Mouse (Mus musculus): ENCODE measurements around the gene Alg9.

Alg9 gene

GRCm38 (mm10) chr9:50756711-50757110 is 18.1 kb upstream of the Alg9 start:
- no peak for DNase-seq (ENCODE audit: low read depth, low spot score)

- DNase-seq (ENCODE audit: low read depth, low spot score), result no peak
These were observed 13.1 kb upstream of the Alg9 start for GRCm38 (mm10) chr9:50761520-50762243.

GRCm38 (mm10) chr9:50763331-50763730 is 11.5 kb upstream of the Alg9 start:
- DNase-seq (ENCODE audit: low read depth, low spot score), result no peak

DNA sequence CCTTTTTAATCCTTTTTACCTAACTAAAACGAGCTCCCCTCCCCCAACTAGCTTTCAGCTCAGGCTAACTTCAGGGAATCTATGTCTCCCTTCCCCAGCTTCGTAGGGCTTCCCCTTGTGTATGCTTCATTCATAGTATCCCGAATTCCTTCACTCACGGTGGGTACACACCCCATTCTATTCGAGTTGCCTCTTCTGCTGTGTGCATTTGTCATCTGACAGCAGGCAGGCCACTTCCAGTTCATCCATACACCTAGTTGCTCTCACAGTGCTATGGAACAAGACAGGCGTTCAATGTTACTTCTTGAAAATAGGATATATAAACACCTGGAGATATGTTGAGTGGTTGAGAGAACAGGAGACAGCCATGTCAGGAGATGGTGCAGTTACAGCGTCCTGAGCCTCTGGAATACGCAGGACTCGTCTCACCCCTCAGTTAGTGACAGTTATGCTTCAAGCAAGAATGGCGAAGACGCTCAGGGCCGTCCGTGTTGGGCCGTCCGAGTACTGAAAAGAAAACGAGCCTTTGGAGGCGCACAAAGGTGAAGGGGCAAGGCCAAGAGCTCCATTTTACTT is 7.2 kb upstream of the Alg9 start:
- peak; percentile 36 for DNase-seq (ENCODE audit: low read depth, low spot score)

DNA sequence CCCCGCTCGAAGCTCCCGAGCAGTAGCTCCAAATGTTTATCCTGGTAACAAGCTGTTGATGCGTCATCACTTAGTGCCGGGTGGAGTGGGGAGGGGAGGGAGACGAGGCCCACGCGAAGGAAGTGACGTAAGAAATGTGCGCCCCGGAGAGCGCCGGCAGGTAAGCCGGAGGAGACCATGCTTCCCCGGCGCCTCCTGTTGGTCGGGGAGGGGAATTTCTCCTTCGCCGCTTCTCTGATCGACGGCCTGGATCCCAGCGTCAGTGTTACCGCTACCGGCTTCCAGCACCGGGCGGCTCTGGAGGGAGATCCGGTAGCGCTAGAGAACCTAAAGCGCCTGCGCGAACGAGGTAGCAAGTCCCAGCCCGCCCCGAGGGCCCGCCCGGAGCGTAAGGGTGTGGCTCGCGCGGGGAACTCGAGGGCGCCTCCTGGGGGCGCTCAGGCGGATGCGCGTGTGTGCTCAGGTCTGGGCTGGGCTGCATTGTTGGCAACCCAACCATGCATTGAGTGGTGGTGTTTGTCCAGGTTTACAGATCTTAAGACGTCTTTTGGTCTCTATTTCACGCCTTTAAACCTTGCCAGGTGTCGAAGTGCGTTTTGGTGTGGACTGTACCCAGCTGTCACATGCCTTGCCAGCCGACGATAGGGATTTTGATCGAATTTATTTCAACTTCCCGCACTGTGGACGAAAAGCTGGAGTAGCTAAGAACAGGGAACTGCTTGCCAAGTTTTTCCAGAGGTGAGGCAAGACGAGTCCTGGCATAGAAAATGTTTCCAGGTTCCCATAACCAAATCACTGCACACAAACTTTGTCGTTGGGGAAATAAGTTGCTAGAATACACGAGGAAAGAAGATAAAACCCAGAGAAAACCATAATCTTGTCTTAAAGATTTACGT is 6.5 kb upstream of the Alg9 start, which contains the start of gene Fdxacb1:
Gene Fdxacb1 (plus strand): TSS at position 130 of the 896 bp plus-strand sequence.
- DNase-seq (ENCODE audit: low read depth, low spot score), result peak; percentile 99

DNA sequence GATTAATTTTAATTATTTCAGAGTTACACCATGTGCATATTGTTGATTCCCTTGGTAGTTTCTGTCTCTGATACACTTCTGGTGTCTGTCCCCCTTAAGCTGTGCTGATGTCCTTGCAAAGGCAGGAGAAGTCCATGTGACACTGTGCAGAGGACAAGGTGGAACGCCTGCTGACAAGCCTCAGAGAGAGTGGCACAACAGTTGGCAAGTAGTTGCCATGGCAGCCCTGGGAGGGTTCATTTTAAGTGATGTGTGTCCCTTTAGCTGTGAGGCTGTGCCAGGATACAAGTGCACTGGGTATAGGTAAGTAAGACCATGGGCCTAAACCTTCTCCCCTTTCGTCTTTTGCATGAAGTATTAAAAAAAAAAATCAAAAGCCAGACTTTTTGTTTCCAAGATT is 4.8 kb upstream of the Alg9 start:
- DNase-seq (ENCODE audit: low read depth, low spot score), result no peak

DNA sequence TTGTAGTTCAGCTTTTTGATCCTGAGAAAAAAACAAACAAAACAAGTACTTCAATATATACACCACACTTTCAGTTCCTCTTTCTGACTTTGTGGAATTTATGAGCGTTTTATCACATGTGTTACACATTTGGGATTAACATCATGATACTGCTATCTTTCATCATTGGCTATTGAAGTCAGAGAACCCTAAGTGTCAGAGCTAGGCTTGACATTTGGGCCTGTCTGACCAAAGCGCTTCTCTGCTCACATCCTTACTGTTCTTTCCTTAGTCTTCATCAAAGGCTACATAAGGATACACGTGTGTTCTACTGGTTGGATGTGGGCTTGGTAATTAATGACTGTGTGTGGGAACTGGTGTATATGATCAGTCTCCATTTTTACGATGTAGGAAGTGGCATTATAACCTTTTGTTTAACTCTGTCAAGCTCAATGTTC is 775 bp upstream of the Alg9 start:
- DNase-seq (ENCODE audit: low read depth, low spot score), result no peak

DNA sequence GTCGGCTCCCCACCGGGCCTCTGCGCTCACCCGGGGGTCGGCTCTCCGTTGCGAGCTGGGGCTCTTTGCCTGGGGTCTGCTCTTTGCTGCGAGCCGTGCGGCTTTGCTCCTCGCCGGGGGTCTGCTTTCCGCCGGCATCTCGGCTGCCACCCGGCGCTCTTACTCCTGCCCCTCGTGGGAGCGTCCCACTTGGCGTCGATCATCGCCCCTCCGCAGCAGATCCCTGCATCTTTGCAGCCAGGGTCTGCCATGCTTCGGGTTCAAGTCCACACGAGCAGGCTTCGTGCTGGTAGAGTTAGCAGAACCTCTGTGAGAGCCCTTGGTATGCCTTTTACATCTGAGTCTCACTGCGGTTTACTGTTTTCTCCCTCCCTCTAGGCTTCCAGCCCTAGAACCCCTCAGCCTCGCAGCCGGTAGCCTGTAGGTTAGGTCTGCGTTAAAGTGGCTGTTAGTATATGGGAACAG is 875 bp downstream of the Alg9 start:
- DNase-seq (ENCODE audit: low read depth, low spot score), result peak; percentile 49

DNA sequence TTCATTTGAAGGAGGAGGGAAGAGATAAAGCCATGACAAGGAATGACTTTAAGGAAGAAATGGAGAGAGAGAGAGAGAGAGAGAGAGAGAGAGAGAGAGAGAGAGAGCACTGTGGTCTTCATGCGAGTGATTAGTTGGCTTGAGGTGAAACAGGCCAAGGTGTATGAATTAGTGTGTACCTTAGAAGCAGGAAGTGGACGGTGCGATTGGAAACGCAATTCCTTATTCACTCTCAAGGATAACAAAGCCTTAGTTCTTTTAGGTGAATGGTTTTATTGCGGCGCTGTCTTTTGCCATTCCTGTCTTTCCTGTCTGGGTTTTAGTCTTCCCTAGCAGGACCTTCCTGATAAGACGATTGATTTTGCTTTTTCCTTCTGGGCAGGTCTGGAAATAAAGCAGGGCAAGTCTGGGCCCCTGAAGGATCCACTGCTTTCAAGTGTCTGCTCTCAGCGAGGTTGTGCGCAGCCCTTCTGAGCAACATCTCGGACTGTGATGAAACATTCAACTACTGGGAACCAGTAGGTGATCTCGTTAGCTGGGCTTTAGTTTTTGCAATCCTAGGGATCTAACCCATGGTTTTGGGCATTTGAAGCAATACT is 1.4 kb downstream of the Alg9 start:
- no peak for DNase-seq (ENCODE audit: low read depth, low spot score)

- DNase-seq (ENCODE audit: low read depth, low spot score), result peak; percentile 65
These were observed 7.3 kb downstream of the Alg9 start for GRCm38 (mm10) chr9:50782155-50782554.

DNA sequence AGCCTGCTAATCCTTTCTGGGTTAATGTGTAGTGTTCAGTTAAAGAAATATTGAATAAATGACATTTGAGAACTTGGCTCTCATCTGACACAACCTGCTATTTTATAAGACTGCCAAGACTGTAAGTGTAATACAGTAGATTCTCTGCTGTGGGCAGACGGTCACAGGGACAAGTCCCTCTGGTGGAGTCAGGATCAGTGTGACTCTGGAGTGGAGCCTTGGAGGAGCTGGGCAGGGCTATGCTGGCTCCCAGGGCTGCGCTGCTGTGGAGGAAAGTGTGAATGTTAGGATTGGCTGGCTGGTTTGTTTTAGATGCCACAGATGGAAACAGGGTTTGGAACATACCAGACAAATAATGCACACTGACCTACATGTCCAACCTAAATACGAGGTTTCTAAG is 20.4 kb downstream of the Alg9 start:
- DNase-seq (ENCODE audit: low read depth, low spot score), result no peak

- DNase-seq (ENCODE audit: low read depth, low spot score), result no peak
These were observed 22.0 kb downstream of the Alg9 start for GRCm38 (mm10) chr9:50796776-50797175.

DNA sequence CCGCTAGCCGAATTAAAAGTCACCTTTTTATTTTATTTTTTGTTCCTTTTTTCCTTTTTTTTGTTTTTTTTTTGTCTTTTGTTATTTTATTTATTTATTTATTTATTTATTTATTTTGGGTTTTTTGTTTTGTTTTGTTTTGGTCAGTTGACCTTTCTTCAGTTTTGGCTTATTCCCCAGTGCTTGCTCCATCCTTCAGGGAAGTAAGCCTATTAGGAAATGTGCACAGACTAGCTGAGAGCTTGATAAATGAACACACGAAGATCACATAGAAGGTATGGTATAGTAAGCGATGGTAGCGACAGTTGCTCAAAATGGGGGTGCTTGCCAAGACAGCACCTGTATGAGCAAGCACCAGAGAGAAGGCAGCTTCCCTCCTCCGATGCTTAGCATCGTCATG is 22.8 kb downstream of the Alg9 start:
- no peak for DNase-seq (ENCODE audit: low read depth, low spot score)

- no peak for DNase-seq (ENCODE audit: low read depth, low spot score)
These were observed 23.5 kb downstream of the Alg9 start for GRCm38 (mm10) chr9:50798368-50798767.

DNA sequence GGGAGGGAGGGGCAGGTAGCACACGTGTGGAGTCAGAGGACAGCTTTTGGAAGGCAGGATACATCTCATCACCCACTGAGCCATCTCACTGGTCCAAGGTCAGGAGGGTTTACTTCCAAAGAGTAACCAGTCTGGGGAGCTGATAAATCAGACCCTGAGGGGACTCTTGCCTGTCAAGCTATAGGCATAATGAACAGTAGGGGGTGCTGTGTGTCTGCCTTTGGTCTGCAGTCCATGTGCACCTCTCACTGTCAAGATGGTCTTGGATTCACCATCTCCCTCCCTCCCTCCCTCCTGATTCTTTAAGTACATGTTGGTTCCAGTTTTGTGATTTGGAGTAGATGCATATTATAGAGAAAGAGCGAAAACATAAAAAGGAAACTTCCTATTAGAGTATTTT is 26.2 kb downstream of the Alg9 start:
- peak; percentile 77 for DNase-seq (ENCODE audit: low read depth, low spot score)

GRCm38 (mm10) chr9:50803055-50803671 is 28.3 kb downstream of the Alg9 start:
- no peak for DNase-seq (ENCODE audit: low read depth, low spot score)

DNA sequence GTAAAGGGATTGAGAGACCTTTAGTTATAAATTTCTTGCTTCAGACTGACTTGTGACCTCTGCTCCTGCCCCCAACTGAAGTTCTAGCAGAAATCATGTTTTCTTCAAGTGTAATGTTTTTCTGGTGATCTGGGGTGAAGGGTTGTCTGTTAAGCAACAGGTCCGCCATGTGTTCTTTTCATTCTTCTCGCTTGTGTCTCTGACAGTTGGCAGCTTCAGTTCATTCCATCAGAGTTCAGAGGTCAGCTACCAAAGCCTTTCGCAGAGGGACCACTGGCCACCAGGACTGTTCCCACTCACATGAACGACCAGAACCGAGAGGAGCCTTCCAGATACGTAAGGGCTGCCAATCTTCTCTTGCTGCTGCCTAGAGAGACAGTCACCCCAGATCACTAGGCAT is 33.7 kb downstream of the Alg9 start:
- DNase-seq (ENCODE audit: low read depth, low spot score), result no peak

- no peak for DNase-seq (ENCODE audit: low read depth, low spot score)
These were observed 34.3 kb downstream of the Alg9 start for GRCm38 (mm10) chr9:50809146-50809545.

DNA sequence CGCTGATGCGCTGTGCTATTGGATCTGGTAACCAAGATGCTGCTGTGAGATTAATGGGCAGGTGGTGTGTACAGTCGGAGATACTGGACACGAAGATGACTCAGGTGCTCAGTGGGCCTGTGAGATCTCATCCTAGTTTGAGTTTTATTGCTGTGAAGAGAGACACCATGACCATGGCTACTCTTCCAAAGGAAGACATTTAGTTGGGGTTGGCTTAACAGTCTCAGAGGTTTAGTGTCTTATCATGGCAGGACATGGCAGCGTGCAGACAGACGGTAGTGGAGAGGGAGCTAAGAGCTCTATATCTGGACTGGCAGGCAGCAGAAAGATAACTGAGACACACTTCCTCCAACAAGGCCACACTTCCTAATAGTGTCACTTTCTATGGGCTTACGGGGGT is 36.4 kb downstream of the Alg9 start:
- DNase-seq (ENCODE audit: low read depth, low spot score), result no peak

DNA sequence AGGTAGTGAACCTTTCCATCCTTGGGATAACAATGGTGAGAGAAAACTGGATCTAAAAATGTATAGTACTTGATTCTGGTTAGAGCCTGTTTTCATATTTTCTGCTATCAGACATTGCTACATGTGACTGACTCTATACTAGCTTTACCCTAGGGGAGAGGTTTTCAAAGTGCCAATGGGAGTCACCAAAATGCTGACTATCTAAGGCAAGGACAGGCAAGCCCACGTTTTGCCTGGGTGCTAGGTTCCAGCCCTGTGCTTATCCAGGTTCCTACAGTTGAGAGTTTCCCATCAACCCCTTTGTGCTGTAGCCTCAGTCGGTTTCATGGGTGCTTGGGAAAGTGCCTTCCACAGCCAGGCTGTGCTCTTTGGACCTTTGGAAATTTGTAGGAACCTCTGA is 36.9 kb downstream of the Alg9 start:
- DNase-seq (ENCODE audit: low read depth, low spot score), result no peak

DNA sequence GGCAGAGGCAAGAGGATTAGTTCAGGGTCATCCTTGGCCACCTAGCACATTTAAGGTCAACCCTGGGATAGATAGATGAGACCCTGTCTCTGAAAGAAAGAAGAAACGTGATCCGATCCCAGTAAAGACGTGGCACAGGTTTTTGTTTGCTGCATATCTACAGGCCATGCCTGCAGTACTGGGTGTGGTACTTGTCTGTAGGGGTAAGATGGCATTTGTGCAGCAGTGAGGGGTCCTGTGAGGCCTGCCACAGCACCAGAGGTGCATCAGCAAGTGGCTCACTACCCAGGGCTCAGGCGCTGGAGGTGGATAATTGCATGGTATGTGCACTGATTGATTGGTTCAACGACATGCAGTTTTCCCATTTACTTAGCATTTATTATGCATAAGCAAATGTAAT is 39.0 kb downstream of the Alg9 start:
- DNase-seq (ENCODE audit: low read depth, low spot score), result no peak

All from R1 (cell line).